Mouse (Mus musculus) megakaryocyte, adult 5-6 weeks (primary cell): ENCODE measurements around the gene Nectin4. TPM values are rescaled to one million over a fixed set of nuclear protein-coding genes. Genes with fewer than 3 reads are reported as not detected.
"Not testable (repeated sequence)": the region's sequence is repeated elsewhere in the genome, so short reads cannot be mapped to it uniquely, and the experiment has no call there.

Experiments
- ATAC-seq: 2 replicates; pipeline ENCODE4 v1.8.0; 2016; ENCODE audit warnings: mild to moderate bottlenecking, inconsistent platforms; ENCODE audit not compliant: poor library complexity, severe bottlenecking
- total RNA-seq, 2 experiments: library from RNA; stranded (forward) in 1 of 2; stranded (reverse) in 1 of 2; fragments of 153-499, 151-499 nt in 1 of 2; fragments of 221-1000, 200-1000 nt in 1 of 2; gene quantifications; 2 replicates each; pipeline versions ENCODE4 v1.2.3 to v1.2.4; 2015 to 2017

Gene Nectin4
- total RNA-seq (2015) (0.66 and 1.2 TPM in 2 replicates), total RNA-seq (2017) (1.3 and 2.1 TPM in 2 replicates)

GRCm38 (mm10) chr1:171369845-171370556 is at the start of gene Nectin4:
Nectin4 (plus strand) TSS chr1:171370099.
- peak; percentile 64 for ATAC-seq

- no peak for ATAC-seq
Observed at GRCm38 (mm10) chr1:171320151-171320550, 49.7 kb upstream of the Nectin4 start.

- ATAC-seq: peak; percentile 70
Observed at GRCm38 (mm10) chr1:171321415-171321814, 48.5 kb upstream of the Nectin4 start.

- ATAC-seq: no peak; the same call in 1 of the 2 replicates
Observed at GRCm38 (mm10) chr1:171322012-171322411, 47.9 kb upstream of the Nectin4 start.

GRCm38 (mm10) chr1:171325571-171325970 is 44.3 kb upstream of the Nectin4 start:
- no peak for ATAC-seq

GRCm38 (mm10) chr1:171326588-171326987 is 43.3 kb upstream of the Nectin4 start:
- not testable (repeated sequence) for ATAC-seq

GRCm38 (mm10) chr1:171328244-171328643 is 41.7 kb upstream of the Nectin4 start:
- ATAC-seq: no peak

- ATAC-seq: peak; percentile 90
Observed at GRCm38 (mm10) chr1:171328839-171329432, 41.0 kb upstream of the Nectin4 start, which contains the start of gene Dedd. Dedd (plus strand) TSS chr1:171329145.

GRCm38 (mm10) chr1:171329433-171330215 is 40.3 kb upstream of the Nectin4 start:
- ATAC-seq: peak; percentile 63

- ATAC-seq: no peak
Observed at GRCm38 (mm10) chr1:171330216-171330560, 39.7 kb upstream of the Nectin4 start.

GRCm38 (mm10) chr1:171342262-171343207 is 27.4 kb upstream of the Nectin4 start:
- no peak for ATAC-seq

- ATAC-seq: no peak
Observed at GRCm38 (mm10) chr1:171343922-171344677, 25.8 kb upstream of the Nectin4 start.

- ATAC-seq: no peak
Observed at GRCm38 (mm10) chr1:171344715-171345114, 25.2 kb upstream of the Nectin4 start.

GRCm38 (mm10) chr1:171345225-171346094 is 24.4 kb upstream of the Nectin4 start, which contains the start of the genes Nit1 and Pfdn2:
Nit1 (minus strand) TSS chr1:171345646.
Pfdn2 (plus strand) TSS chr1:171345670.
- peak; percentile 99 for ATAC-seq

GRCm38 (mm10) chr1:171346095-171346450 is 23.8 kb upstream of the Nectin4 start:
- peak; percentile 36; the same call in 1 of the 2 replicates for ATAC-seq

- ATAC-seq: no peak
Observed at GRCm38 (mm10) chr1:171348665-171349064, 21.2 kb upstream of the Nectin4 start.

- no peak for ATAC-seq
Observed at GRCm38 (mm10) chr1:171349210-171349609, 20.7 kb upstream of the Nectin4 start.

GRCm38 (mm10) chr1:171355812-171356340 is 14.0 kb upstream of the Nectin4 start:
- peak; percentile 58 for ATAC-seq
